Mouse (Mus musculus): Measurements from ENCODE around the gene Tmem44.

The Tmem44 gene

DNA sequence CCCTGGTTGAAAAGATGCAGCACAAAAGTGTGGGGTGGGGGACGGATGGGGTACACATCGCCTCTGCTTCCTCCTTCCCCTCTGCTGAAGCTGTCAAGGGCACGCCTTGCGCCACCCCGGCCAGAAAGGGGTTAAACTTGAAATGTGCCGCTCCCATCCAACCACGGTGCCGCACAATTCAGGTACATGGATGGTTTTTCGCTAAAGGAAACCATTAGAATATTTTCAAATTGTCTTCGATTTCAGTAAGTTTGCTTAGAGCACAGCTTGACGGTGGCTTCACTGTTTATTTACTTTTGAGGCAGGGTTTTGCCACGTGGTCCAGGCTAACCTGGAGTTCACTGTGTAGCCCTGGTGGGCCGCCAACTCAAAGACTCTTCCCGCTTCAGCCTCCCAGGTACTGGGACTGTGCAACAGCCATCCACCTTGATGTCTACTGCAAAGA is at the start of gene Tmem44:
Gene Tmem44, minus strand, starts transcription at position 95 of the 445 bp plus-strand sequence.
- no peak for DNase-seq (ENCODE audit: extremely low spot score, low read depth, low spot score)

DNA sequence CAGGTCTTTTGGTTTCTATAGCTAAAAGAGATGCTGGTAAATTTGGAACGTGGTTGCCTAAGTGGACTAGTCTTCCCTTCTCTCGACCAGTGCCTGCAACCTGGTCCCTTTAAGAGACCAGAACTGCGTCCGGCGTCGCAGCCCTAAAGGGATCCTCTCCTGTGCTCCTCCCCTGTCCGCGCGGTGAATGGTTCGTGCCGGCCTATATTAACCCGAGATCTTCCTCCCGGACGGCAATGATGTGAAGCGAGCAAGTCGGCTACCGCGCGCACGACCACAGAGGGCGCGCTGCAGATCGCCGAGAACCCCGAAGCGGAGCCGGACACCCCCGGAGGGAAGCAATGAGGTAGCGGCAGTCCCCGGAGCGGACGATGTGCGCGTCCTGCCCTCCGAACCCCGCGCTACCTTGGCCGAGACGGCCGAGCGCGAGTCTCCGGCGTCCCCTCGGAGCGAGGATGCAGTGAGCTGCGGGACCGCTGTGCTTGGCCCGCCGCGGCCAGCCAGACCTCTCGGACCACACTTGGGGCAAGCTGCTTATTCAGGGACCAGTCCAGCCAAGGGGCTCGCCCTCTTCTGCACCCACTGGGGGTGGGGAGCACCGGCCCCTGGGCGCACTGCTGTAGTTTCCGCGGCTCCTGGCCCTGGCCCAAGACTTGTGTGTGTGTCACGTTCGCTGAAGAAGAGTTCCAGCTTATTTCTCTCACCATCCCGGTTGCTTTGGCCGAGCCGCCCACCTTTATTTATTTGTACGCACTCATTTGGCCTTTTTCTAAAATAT is 49.0 kb upstream of the Tmem44 start, which contains the start of gene Fam43a:
Gene Fam43a, plus strand, starts transcription at position 233 of the 778 bp plus-strand sequence.
- no peak for DNase-seq (ENCODE audit: extremely low spot score, low read depth, low spot score)

DNA sequence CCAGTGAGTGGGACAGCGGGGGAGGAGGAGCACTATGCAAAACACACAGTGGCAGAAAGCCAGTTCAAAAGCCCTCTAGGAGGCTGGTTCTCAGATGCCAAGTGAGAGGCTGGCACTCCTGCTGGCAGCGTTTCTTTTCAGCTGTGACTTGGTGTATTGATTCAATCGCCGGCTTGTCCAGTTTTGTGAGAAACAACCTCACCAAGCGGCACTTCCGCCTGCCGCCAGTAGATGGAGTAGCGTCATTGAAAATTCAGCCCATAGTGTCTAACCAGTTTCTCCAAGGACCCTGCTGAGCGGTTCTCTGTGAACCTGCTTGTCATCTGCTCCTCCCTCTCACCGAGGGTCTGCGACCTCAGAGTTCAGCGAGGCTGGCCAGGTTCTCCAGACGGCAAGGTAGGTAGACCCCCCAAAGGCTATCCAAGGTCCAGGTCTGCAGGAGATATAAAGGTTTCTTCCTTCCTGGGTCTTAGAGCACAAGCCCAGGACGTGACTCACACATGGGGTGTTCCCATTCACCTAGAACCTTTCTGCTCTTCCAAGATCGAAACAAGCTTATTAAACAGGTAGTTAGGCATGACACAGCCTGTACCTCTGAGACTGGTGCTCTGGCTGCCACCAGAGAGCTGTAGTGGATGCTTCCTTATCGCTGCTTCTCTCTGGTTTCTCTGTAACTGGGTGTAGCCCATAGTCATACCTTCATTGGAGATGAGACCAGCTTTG is 46.5 kb upstream of the Tmem44 start:
- peak; percentile 86 for DNase-seq (ENCODE audit: extremely low spot score, low read depth, low spot score)

DNA sequence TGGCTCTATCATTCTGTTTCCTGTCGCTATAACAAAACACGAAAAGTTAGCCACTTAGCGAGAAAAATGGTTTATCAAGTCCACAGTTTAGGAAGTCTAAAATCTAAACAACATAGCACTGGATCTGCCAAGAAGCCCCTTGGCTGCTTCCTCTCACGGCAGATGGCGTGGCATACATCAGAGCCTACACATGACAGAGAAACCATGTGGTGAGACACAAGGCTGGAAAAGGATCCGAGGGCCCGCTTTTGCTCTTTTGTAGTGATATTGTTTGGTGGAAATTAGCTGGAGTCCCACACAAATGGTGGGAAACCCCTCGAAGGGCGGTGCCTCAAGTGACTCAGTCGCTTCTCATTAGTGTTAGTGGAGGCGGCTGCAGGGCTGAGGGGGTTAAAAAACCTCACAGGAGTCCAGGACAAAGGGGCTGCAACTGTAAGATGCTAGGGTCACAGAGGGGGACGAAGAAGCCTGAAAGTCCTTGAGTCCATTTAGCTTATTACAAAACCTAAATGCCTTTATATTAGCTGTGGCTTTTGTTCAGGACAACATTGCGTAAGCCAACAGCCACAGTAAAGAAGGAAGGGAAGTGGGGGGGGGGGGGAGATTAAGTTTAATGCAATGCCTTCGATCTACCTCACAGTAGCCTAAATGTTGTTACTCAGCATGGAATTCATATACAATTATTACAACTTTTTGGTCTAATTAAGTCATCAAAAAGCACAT is 45.4 kb upstream of the Tmem44 start:
- DNase-seq (ENCODE audit: extremely low spot score, low read depth, low spot score), result no peak

DNA sequence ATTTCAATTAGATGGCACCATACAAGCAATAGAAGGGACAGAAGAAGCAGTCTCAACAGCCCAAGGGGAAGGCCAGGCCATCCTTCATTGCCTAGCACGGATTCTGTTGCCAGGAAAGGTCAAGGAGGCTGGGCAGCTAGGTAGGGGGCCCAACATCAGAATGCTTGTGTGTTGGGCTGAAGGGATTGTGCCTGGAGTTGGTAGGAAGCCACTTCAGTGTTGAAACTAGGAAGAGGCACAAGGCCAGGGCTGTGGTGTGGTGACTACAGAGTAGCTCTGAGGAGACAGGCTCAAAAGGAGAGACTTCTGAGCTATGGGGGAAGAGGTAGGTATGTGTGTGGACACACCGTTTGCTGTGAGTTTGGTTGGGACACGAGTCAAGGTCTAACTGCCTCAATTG is 44.7 kb upstream of the Tmem44 start:
- no peak for DNase-seq (ENCODE audit: extremely low spot score, low read depth, low spot score)

DNA sequence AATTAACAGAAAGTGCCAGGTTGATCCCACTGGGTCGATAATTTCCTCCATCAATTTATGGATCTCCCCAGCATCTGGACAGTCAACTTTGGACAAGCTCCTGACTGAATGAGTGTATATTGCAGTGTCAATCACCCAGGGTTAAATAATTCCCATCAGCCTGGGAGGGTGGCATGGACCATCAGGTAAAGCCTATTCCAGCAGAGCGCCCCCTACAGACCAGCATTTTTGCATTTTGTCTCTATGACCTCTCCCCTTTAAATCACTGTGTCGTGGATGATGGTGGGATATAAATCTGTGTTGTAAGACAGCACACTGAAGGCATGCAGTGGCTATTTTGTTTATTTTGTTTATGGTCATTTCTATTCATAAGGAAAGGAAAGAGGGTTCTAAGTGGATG is 41.3 kb upstream of the Tmem44 start:
- DNase-seq (ENCODE audit: extremely low spot score, low read depth, low spot score), result no peak

DNA sequence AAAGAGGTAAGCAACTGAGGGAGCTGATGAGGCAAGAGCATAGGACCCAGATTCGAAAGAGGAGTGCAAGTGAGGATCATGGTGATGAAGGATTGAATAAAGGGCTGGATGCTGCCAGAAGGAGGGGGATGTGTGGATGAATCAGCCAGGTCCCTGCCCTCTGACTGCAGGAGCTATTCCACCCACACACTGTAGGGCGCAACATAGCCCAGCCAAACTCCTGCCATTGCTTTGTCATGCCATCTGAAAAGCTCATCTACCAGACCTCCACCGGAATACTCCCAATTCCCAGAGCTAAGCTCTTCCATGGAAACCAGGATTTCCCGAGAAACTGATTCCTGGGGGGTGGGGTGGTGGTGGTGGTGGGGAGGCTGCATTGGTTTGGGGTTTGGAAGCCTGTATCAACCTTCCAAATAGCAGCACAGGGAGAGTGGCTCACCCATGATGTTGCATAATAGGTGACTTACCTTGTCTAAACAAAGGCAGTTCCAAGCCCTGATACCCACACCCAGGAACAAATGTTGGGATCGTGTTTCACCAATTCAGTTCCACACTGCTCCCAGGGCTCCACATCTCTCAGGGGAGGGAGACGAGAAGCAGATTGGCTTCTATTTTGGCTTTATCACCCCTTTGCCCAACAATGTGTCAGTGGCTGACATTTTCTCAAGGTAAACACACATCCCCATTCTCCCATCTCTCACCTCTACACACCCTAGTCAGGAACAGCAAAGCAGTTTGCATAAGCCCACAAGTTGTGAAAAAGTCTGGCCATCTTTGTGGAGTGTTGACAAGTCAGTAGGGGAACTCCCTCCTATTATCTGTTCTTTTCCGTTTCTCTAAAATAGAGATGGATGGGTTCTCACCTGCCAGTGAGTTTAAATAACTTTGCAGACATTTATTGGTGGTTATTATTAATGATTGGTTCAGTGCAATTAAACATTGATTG is 39.9 kb upstream of the Tmem44 start:
- DNase-seq (ENCODE audit: extremely low spot score, low read depth, low spot score), result no peak

DNA sequence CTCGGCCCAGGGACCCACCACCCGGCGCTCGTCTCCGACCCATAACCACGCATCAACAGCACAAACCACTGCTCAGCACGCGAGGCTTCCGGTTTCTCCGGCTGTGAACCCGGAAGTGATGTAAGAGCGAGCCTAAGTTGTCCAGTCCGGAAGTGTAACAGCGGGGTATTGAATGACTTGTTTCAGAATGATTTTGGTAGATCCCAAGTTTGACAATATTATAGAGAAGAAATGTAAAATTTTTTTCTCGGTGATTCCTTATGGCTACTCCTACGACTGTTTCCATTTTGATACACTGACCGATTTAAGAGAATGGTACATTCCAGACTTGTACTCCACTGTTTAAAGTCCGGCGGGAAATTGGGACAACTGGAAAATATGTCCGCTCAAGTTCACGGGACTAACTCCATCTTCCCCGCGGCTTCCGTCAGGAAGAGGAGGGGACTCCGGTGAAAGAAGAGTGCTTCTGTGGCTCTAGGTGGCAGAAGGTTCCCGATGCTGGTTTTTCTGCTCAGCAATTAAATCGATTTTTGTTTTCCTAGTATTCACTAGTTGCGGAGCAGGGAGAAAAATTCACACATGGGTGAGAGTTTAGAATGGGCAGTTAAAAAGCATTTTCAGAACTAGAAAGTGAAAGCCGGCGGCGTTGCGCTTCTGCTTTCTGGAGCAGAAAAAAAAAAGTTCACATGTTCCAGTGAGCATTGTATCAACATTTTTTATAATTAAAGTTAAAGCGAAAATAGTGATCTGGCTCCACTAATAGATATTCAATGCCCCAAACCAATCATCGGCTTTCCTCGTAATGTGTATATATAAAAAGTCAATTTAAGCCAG is 37.1 kb upstream of the Tmem44 start, which contains the start of gene Lsg1:
Gene Lsg1, minus strand, starts transcription at position 99 of the 834 bp plus-strand sequence.
- peak; percentile 99 for DNase-seq (ENCODE audit: extremely low spot score, low read depth, low spot score)

DNA sequence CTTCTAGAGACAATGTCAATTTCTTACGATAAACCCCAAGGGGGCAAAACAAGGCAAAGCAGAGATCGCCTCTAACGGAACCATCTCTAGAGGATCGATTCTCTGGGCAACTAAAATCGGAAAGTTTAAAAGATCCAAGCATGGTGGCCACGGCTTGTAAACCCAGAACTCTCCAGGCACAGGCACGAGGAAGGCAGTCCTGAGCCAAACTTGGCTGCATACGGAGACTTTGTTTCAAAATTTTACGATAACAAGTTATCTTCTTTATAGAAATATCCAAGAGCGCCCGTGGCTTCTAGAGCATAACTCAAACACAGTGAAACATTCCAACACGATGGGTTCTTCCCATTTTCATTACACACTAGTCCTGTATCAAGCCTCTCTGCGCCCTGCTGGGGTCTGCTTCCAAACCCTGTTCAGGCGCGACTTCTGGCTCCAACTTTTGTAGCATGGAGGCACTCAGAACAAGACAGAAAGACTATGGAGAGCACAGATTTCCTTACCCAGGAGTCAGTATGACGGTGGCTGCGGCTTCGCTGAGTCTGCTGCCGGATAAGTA is 36.4 kb upstream of the Tmem44 start:
- no peak for DNase-seq (ENCODE audit: extremely low spot score, low read depth, low spot score)

DNA sequence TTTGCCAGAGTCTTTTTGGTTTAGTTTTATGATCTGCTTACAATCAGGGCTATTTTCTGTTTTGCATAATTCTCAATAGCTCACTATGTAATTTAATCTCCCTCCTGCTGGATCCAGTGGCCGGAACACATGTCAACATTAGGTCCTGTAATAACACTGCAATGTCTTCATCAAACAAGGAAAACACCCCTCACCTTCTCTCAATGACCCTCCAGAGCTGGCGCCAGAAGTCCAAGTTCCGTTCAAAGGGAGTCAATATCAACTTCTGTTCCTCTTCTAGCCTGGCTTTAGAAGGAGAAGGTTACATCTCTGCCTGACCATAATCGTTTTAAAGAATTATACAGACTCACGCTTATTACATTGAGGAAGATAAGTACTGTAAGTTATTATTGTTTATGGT is 30.1 kb upstream of the Tmem44 start:
- DNase-seq (ENCODE audit: extremely low spot score, low read depth, low spot score), result no peak

DNA sequence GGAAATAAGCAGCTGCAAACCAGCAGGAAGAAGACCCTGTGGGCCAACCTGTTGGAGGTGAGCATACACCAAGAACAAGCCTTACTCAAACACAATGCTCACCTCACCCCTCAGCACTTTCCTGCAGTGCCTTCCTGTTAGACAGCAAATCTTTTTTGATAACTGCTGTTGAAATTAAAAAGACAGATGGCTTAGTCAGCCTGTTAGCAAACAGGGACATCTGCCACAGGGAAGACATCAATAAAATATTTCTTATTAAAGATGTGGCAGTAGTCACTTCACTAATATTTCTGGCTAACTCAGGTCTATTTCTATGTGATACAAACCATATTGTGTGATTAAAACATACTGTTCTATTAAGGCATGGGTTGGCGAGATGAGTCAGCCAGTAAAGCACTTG is 25.8 kb upstream of the Tmem44 start:
- DNase-seq (ENCODE audit: extremely low spot score, low read depth, low spot score), result no peak

DNA sequence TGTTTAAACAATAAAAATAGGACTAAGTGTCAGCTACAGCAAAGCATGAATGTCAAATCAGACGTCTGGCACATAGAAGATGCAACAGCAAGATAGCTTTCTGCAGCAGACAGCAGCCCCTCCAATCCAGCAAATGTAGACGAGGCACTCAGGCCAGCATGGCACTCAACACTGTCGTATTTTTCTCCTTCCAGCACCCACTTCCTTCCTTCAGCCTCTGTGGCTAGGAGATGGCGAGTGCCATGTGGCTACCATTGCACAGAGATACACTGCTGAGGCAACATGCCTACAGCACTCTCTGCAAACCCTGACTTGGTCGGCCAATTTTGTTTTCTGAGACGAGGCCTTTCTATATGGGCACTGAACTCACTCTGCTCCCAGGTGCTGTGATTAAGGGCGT is 25.2 kb upstream of the Tmem44 start:
- no peak for DNase-seq (ENCODE audit: extremely low spot score, low read depth, low spot score)

DNA sequence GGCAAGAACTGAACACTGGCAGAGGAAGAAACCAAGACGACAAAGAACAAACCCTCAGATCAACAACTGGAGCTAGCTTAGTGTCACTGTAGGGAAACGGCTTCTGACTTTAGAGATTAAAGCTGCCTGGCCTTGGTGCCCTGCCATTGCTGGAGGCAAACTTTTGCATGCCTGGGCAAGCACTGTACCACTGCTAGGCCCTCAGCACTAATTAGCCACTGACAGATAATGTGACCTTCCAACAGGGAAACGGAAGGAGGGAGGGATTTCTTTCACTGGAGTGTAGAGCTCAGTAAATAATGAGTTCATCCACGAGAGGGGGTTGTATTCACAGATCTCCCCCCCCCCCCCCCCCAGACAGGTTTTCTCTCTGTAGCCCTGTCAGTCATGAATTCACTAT is 21.6 kb upstream of the Tmem44 start:
- no peak for DNase-seq (ENCODE audit: extremely low spot score, low read depth, low spot score)

DNA sequence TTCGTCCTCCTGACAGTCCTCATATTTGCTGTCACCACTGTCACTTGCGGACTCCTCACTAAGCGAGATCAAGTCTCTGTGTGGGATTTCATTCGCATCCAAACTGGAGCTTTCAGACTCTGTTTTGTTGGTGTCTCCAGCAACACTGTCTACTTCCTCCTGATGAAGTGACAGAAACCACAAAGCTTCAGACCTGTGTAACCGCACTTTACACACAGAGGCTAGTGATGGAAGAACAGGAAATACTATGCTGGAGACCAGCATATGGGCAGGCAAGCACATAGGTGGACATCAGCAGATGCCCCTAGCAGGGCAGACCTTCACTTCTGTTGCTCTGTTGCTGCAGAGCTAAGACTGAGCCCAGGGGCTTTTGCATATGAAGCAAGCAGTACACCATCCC is 20.7 kb upstream of the Tmem44 start:
- DNase-seq (ENCODE audit: extremely low spot score, low read depth, low spot score), result no peak

DNA sequence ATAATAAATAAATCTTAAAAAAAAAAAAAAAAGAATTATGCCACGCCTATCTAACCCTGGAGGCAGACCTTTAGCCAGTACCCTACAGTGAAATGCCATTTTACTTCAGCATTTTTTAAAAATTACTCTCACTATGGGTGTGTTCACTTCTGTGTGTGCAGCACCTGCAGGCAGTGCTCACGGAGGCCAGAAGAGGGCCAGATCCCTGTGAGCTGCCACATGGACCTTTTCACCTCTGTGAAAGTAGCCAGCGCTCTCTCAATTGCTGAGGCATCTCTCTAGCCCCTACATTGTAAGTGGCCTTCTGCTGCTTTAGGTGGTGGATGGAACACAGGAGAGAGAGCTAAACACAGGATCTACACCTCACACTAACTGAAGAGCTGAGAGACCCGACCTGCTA is 19.5 kb upstream of the Tmem44 start:
- no peak for DNase-seq (ENCODE audit: extremely low spot score, low read depth, low spot score)

DNA sequence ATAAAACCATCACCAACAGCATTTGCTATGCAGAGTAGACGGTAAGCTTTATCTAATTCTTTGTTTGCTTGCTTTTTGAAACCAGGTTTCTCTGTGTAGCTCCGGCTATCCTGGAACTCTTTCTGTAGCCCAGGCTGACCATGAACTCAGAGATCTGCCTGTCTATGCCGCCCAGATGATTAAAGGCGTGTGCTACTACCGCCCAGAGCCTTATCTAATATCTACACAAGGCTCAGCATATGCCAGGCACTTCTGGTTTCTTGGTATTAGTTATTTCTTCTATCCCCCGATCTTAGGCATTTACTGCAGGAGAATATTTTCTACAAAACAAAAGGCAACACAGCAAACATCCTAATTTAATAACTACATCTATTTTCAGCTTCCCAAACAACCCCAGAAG is 15.0 kb upstream of the Tmem44 start:
- no peak for DNase-seq (ENCODE audit: extremely low spot score, low read depth, low spot score)

DNA sequence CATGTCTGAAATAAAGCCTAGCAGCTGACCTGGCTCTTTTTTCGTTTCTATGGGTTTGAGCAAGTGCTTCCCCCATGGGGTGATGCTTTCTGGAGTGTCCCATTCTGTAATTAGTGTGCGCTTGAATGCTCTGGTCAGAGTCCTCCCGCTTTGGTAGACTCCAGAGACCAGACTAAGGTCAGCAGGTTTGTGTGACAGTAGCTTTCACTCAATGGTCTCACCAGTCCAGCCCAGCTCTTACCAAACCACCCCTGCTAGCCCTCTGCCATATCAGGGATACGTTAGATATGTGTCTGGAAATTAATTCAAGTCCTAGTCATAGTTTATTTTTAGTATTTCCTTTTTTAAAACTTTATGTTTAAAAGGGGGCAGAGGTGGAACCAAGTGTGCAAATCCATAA is 10.0 kb upstream of the Tmem44 start:
- DNase-seq (ENCODE audit: extremely low spot score, low read depth, low spot score), result no peak

DNA sequence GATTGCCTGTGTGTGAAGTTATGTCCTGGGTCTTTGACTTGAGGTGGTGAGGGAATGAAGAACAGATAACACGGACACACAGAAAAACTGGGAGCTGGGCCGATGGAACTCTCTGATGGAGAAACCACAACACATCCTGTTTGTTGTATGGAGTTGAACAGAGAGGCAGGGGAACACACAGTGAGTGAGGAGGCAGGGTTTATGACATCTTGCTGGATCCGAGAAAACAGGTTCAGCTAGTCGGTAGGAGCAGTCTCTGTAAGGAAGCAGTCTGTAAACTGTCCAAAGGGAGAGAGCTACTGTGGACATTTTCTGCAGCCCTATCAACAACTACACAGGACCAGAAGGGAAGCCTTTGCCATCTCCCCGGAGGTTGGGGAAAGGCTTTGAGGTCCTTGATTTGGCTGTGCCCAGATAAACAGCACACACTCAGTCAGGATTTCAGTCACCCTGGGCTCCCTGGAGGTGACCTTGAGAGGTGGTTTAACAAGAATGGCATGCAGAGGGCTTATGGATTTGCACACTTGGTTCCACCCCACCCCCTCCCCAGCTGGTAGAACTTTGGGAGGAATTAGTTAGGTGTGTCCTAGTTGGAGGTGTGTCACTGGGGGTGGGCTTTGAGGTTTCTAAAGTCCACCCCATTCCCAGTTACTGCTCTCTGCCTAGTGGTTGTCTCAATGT is 8.8 kb upstream of the Tmem44 start:
- DNase-seq (ENCODE audit: extremely low spot score, low read depth, low spot score), result no peak

DNA sequence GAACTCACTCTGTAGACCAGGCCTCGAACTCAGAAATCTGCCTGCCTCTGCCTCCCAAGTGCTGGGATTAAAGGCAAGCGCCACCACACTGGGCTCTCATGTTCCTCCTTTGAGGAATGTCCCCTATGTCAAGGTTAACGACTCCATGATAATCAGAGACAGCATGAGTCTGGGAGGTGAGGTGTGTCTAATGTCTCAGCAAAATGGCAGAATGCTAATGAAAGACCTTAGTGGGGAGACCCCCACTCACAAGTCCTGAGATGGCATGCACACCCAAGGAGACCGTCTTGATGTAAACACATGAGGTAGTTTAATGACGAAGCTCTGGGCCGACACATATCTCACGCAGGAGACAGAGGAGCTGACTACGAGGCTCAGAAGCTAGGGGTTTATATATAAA is 3.5 kb upstream of the Tmem44 start:
- no peak for DNase-seq (ENCODE audit: extremely low spot score, low read depth, low spot score)
